Mouse (Mus musculus) limb, embryonic 14.5 days (tissue): ENCODE data around the gene Hmgcs1. TPM values are rescaled to one million over a fixed set of nuclear protein-coding genes. Genes with fewer than 3 reads are reported as not detected.

ENCODE experiments used
- ATAC-seq: fragments of 200-750 bp; cut with Nextera tagmentation; 2 replicates; pipeline ENCODE4 v1.8.0; 2017; ENCODE audit warnings: low read depth, moderate number of reproducible peaks, moderate TSS enrichment; ENCODE audit not compliant: low FRiP score
- DNase-seq: peaks from one replicate; pipeline ENCODE4 v3.0.0-alpha.2; 2015; ENCODE audit warnings: low spot score
- H3K27ac ChIP-seq: fragments of 300-500 bp; sonication (generic); replicated peaks from 2 replicates; pipeline ENCODE4 v1.5.1; 2014; ENCODE audit warnings: low read depth, mild to moderate bottlenecking, low read length, moderate library complexity, mixed read lengths
- H3K27me3 ChIP-seq: fragments of 300-500 bp; sonication (generic); 2 replicates; pipeline ENCODE4 v1.6.1; 2014; ENCODE audit warnings: low read length, mixed read lengths; ENCODE audit not compliant: control insufficient read depth, insufficient read depth
- H3K36me3 ChIP-seq: fragments of 300-500 bp; sonication (generic); 2 replicates; pipeline ENCODE4 v1.6.1; 2014; ENCODE audit warnings: mild to moderate bottlenecking, low read length, moderate library complexity, mixed read lengths; ENCODE audit not compliant: control insufficient read depth, insufficient read depth
- H3K4me1 ChIP-seq: fragments of 300-500 bp; sonication (generic); 2 replicates; pipeline ENCODE4 v1.6.1; 2014; ENCODE audit warnings: antibody characterized with exemption, low read length, mixed read lengths; ENCODE audit not compliant: control insufficient read depth, insufficient read depth
- H3K4me2 ChIP-seq: fragments of 300-500 bp; sonication (generic); replicated peaks from 2 replicates; pipeline ENCODE4 v1.6.1; 2014; ENCODE audit warnings: low read depth, mild to moderate bottlenecking, low read length, moderate library complexity; ENCODE audit not compliant: severe bottlenecking
- H3K4me3 ChIP-seq: fragments of 300-500 bp; sonication (generic); replicated peaks from 2 replicates; pipeline ENCODE4 v1.5.1; 2014; ENCODE audit warnings: low read length
- H3K9ac ChIP-seq: fragments of 300-500 bp; sonication (generic); 2 replicates; pipeline ENCODE4 v1.6.1; 2014; ENCODE audit warnings: mild to moderate bottlenecking, low read depth, low read length, moderate library complexity; ENCODE audit not compliant: severe bottlenecking
- H3K9me3 ChIP-seq: fragments of 300-500 bp; sonication (generic); 2 replicates; pipeline ENCODE4 v1.6.1; 2016; ENCODE audit warnings: low read length; ENCODE audit not compliant: control insufficient read depth
- POLR2A ChIP-seq: fragments of 200-500 bp; IDR thresholded peaks from 2 replicates; pipeline ENCODE4 v1.8.0; 2012; ENCODE audit warnings: inconsistent platforms, mild to moderate bottlenecking, moderate library complexity, borderline replicate concordance; ENCODE audit not compliant: insufficient read depth, insufficient read length; ENCODE audit errors: extremely low read depth
- WGBS: fragments of 180-500 bp; shearing (Covaris S2); extraction: QIAGEN DNeasy Blood & Tissue Kit; methylation state at CpG from one replicate; pipeline ENCODE4 v1.1.7; 2014; 5-methylcytosine and 5-hydroxymethylcytosine counted together
- polyA plus RNA-seq, 2 experiments: library from polyadenylated mRNA; depleted of rRNA in 1 of 2; stranded (reverse) in 1 of 2; unstranded in 1 of 2; fragments of >200 nt; fragmentation: Nextera tagmentation in 1 of 2; extraction: Ambion mirVana in 1 of 2; gene quantifications; 2 replicates each; pipeline versions ENCODE4 v1.2.1 to v1.2.3; 2012 to 2014

Gene Hmgcs1
- polyA plus RNA-seq, 2 experiments, result 93.0 to 135 TPM

GRCm38 (mm10) chr13:119678794-119679193, 11.4 kb upstream of the Hmgcs1 start:
- Histone ChIP-seq H3K27ac (no peak overlapping the region), H3K4me2 (no peak overlapping the region), H3K27me3 (no peaks in the 10 kb centered on the region), H3K4me3 (no peak overlapping the region), H3K9me3 (no peaks in the 10 kb centered on the region), H3K36me3 (no peaks in the 10 kb centered on the region), H3K9ac (no peak overlapping the region), H3K4me1 (peaks cover 5% of the 10 kb centered on the region; the same call in 1 of the 2 replicates)
- ATAC-seq, result peak; percentile 67; the same call in 1 of the 2 replicates
- 28% methylated on average over 8 of the region's 8 CpGs for WGBS
- TF ChIP-seq POLR2A, result no peak
- peak; percentile 35 for DNase-seq

- Histone ChIP-seq H3K4me3 (no peak overlapping the region), H3K27me3 (no peaks in the 10 kb centered on the region), H3K27ac (no peak overlapping the region), H3K36me3 (no peaks in the 10 kb centered on the region), H3K9ac (no peak overlapping the region), H3K4me1 (peaks cover 5% of the 10 kb centered on the region; the same call in 1 of the 2 replicates), H3K9me3 (no peaks in the 10 kb centered on the region), H3K4me2 (no peak overlapping the region)
- no peak for TF ChIP-seq POLR2A
- DNase-seq (no peak), ATAC-seq (no peak)
- WGBS, result 43% methylated on average over 2 of the region's 2 CpGs
Measured at GRCm38 (mm10) chr13:119679721-119680120, 10.5 kb upstream of the Hmgcs1 start.

- H3K27me3 ChIP-seq, result no peaks in the 10 kb centered on the region
- no peak for TF ChIP-seq POLR2A
- no peak overlapping the region for H3K4me3 ChIP-seq
- ATAC-seq (no peak), DNase-seq (no peak)
- no peak overlapping the region for H3K27ac ChIP-seq
- no peak overlapping the region for H3K9ac ChIP-seq
- no peaks in the 10 kb centered on the region for H3K36me3 ChIP-seq
- no peak overlapping the region for H3K4me2 ChIP-seq
- 71% methylated on average over 3 of the region's 3 CpGs for WGBS
- H3K9me3 ChIP-seq, result no peaks in the 10 kb centered on the region
- peaks cover 5% of the 10 kb centered on the region; the same call in 1 of the 2 replicates for H3K4me1 ChIP-seq
Measured at GRCm38 (mm10) chr13:119681161-119681560, 9.0 kb upstream of the Hmgcs1 start.

- 41% methylated on average over 11 of the region's 11 CpGs for WGBS
- no peaks in the 10 kb centered on the region for H3K36me3 ChIP-seq
- H3K4me3 ChIP-seq, result no peak overlapping the region
- no peak overlapping the region for H3K4me2 ChIP-seq
- no peaks in the 10 kb centered on the region for H3K9me3 ChIP-seq
- H3K9ac ChIP-seq, result no peak overlapping the region
- no peak for ATAC-seq
- no peak for TF ChIP-seq POLR2A
- no peak overlapping the region for H3K27ac ChIP-seq
- no peak for DNase-seq
- H3K4me1 ChIP-seq, result no peaks in the 10 kb centered on the region; the same call in 1 of the 2 replicates
- H3K27me3 ChIP-seq, result no peaks in the 10 kb centered on the region
Measured at GRCm38 (mm10) chr13:119684416-119685177, 5.6 kb upstream of the Hmgcs1 start.

GRCm38 (mm10) chr13:119689709-119690038, 505 bp upstream of the Hmgcs1 start:
- no peak overlapping the region for H3K9ac ChIP-seq
- ATAC-seq (no peak), DNase-seq (no peak)
- WGBS, result 7% methylated on average over 5 of the region's 5 CpGs
- H3K4me2 ChIP-seq, result peak overlapping the region; percentile 43
- peaks cover 10% of the 10 kb centered on the region; the same call in 1 of the 2 replicates for H3K4me1 ChIP-seq
- H3K4me3 ChIP-seq, result peak overlapping the region; percentile 93
- no peaks in the 10 kb centered on the region; the same call in 1 of the 2 replicates for H3K36me3 ChIP-seq
- no peak overlapping the region for H3K27ac ChIP-seq
- no peaks in the 10 kb centered on the region for H3K9me3 ChIP-seq
- no peak for TF ChIP-seq POLR2A
- no peaks in the 10 kb centered on the region for H3K27me3 ChIP-seq
